Mouse (Mus musculus) right cerebral cortex, postnatal 4 days (tissue): ENCODE measurements around the gene Prss38.

Experiments used
- DNase-seq: peaks from one replicate; pipeline ENCODE4 v3.0.0-alpha.2; 2022

The Prss38 gene

GRCm38 (mm10) chr11:59375475-59375874 is at the start of gene Prss38:
Prss38 (minus strand) TSS chr11:59375657.
- DNase-seq, result no peak

GRCm38 (mm10) chr11:59423010-59423588 is 47.6 kb upstream of the Prss38 start:
- no peak for DNase-seq

- DNase-seq, result no peak
Observed at GRCm38 (mm10) chr11:59421967-59422366, 46.5 kb upstream of the Prss38 start.

DNA sequence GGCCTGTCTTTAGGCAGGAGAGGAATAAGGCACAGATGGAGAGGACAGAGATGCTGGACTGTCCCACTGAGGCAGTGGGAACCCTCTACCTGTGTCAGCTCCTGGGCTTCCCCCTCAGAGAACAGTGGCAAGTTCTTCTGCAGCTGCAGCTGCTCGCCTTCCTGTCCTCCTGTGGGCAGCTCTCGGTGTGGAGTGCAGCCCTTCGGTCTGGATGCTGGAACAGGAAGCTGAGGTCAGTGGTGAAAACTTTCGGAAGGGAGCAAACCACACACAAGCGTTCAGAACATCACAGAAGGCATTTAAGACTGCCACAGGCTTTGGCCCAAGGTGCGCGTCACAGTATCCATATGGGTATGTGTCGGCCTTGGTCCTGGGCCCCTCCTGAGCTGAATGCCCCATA is 46.0 kb upstream of the Prss38 start:
- no peak for DNase-seq

DNA sequence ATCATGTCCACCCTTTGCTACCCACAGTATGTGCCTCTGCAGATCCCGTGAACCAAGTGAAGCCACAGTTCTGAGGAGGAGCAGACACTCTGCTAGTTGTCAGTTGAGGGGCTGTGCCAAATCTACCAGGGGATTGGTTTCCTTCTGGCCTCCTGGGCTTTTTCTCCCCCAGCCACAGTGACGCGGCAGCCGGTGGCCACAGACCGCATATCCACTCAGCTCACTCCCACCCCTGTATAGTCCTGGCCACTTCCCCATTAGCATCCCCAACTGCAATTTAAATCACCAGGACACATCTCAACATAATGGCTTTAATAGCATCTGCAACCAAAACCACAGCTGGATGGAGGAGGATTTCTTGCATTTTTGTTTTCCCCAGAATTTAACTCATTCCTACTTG is 43.3 kb upstream of the Prss38 start:
- DNase-seq, result no peak

GRCm38 (mm10) chr11:59412999-59413863 is 37.8 kb upstream of the Prss38 start:
- no peak for DNase-seq

DNA sequence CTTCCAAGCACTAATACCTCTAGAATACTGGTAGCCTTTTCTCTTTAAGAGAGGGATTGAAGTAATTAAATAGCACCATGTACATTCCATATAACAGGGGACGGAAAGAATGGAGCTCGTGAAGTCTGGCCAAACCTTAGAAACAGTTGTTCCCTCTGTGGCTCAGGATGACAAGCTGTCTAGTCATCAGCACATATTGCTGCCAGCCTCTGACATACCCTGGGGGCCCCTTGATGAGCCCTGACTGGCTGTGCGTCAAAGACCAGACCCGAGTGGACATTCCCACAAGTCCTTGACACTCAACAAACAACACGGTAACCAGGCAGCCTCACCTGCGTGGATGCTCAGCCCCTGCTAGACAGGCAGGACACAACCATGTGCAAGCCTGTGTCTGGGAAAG is 36.6 kb upstream of the Prss38 start:
- no peak for DNase-seq

GRCm38 (mm10) chr11:59410851-59411250 is 35.4 kb upstream of the Prss38 start:
- no peak for DNase-seq

DNA sequence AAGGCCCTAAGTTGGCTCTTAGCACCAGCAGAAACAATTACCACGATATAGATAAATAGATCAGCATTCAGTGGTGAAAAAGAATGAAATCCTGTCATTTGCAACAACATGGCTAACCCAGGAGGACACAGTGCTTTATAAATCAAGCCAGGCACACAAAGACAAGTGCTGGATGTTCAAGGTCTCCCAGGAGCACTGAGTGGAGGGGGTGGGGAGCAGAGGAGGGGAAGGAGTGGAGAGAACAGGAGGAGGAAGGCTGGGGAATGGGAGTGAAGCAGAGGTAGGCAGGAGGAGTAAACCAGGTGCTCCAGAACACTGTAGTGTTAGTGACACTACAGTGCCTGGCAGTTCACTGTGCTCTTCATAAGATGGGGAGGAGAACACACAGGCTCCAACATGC is 30.3 kb upstream of the Prss38 start:
- DNase-seq, result no peak

- DNase-seq, result no peak
Observed at GRCm38 (mm10) chr11:59400876-59401275, 25.4 kb upstream of the Prss38 start.

GRCm38 (mm10) chr11:59399830-59400229 is 24.4 kb upstream of the Prss38 start:
- DNase-seq, result no peak

- DNase-seq, result no peak
Observed at GRCm38 (mm10) chr11:59397536-59398371, 22.3 kb upstream of the Prss38 start.

GRCm38 (mm10) chr11:59394451-59394850 is 19.0 kb upstream of the Prss38 start:
- no peak for DNase-seq

DNA sequence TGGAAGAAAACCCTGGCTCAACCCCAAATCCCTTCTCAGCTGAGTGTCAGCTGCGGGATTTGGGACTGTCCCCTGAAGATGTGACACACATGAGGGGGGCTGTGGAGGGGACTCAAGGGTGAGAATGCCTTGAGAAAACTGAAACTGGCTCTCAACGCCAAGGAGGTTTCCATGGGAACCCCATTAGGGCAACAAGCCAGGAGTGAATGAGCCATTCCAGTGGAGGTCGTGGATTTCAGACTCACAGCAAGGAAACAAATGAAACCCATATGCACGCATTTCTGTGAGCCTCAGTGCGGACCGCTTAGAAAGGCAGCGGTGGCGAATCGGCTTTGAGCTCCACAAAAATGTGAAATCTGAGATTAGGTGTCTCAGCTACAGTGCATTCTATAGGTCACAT is 18.1 kb upstream of the Prss38 start:
- peak; percentile 61 for DNase-seq

DNA sequence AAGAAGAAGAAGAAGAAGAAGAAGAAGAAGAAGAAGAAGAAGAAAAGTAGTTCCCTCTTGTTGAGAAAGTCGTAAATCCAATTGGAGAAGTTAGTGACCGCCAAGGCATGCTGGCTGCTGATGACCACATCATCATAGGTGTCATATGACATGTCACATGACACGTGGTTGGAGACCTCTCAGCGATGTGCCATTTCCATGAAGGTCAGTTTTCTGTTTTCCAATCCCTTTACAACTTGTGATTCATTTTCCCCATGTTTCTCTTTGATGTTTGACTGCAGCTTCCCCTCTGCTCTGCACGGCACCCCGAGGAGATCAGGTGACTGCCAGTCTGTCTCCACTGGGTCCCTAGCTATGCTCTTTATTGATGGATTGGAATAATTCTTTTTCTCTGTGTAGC is 16.8 kb upstream of the Prss38 start:
- no peak for DNase-seq

DNA sequence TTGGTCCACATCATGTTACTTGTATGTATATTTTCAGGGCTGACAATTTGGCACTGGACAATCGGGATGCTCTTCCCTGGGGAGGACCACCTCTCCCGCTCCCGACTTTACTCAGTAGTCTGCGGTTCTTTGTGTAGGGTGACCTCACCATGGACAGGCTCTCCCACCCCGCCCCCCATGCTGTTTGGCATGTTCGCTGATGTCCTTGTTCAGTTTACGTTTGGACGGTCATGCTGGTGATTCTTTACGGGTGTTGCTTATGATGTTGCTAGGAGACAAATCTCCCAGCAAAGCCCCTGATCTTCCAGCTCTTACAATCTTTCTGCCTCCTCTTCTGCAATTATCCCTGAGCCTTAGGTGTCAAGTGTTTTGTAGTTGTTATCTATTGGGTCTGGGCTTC is 15.0 kb upstream of the Prss38 start:
- no peak for DNase-seq

GRCm38 (mm10) chr11:59389617-59390016 is 14.2 kb upstream of the Prss38 start:
- DNase-seq, result no peak

GRCm38 (mm10) chr11:59388806-59389205 is 13.3 kb upstream of the Prss38 start:
- no peak for DNase-seq

DNA sequence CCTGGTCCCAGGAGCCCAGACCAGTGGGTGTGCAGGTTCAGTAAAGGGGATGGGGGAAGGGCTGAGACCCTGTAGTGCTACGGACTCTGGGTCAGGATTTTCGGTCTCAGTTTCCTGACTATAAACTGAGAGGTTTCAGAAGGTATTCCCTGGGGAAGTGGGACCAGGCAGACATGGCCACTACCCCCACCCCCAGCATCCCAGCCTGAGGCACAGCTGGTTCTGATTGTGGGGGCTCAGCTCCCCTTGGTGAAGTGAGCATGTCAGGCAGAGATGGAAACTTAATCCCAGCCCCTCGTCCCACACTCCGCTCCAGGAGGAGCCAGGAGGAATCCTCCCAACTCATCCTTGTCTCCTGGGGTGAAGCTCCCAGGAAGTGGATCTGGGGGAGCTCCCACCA is 12.0 kb upstream of the Prss38 start:
- DNase-seq, result no peak

DNA sequence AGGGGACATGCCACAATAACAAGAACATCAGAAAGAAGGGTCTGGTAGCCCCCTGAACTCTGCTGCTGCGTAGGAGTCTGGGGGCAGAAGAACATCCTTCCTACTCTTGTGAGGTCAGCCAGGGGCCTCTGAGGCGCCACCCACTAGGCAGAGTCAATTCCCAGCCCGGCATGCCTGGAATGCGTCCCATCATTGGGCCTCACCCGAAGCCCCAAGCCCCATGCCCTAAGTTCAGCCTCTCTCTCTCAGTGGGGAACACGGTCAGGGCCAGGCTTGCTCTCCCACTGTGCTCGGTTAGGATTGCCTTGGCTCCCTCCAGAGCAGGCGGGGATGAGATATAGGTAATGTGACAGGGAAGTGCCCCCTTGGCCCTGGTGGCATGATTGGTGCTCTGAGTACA is 9.7 kb upstream of the Prss38 start:
- no peak for DNase-seq

GRCm38 (mm10) chr11:59384441-59384959 is 9.0 kb upstream of the Prss38 start:
- no peak for DNase-seq

- no peak for DNase-seq
Observed at GRCm38 (mm10) chr11:59379547-59379946, 4.1 kb upstream of the Prss38 start.

DNA sequence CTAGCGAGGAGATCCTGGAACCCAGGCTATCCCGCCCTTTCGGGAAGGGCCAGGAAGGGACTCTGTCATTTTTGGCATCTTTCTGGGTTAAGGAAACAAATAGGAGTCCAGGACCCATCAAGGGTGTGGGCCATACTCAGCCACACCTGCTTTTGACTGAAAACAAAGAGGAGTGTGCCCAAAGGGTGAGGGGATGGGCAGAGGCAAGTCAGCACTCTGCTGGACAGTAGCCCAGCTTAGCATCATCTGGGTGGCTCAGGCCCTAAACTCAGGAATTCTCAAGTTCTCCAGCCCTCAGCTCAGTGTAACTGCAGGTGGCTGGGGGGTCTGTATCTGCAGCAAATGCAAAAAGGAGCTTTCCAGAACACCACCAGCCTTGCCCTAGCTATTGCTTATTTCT is 2.5 kb upstream of the Prss38 start:
- DNase-seq, result no peak
